Mouse (Mus musculus) retina, postnatal 7 days (tissue): ENCODE measurements around the gene Rcor3.

Experiments used
- DNase-seq: peaks from one replicate; pipeline ENCODE4 v3.0.0-alpha.2; 2012; ENCODE audit warnings: low read depth, low spot score

The Rcor3 gene

DNA sequence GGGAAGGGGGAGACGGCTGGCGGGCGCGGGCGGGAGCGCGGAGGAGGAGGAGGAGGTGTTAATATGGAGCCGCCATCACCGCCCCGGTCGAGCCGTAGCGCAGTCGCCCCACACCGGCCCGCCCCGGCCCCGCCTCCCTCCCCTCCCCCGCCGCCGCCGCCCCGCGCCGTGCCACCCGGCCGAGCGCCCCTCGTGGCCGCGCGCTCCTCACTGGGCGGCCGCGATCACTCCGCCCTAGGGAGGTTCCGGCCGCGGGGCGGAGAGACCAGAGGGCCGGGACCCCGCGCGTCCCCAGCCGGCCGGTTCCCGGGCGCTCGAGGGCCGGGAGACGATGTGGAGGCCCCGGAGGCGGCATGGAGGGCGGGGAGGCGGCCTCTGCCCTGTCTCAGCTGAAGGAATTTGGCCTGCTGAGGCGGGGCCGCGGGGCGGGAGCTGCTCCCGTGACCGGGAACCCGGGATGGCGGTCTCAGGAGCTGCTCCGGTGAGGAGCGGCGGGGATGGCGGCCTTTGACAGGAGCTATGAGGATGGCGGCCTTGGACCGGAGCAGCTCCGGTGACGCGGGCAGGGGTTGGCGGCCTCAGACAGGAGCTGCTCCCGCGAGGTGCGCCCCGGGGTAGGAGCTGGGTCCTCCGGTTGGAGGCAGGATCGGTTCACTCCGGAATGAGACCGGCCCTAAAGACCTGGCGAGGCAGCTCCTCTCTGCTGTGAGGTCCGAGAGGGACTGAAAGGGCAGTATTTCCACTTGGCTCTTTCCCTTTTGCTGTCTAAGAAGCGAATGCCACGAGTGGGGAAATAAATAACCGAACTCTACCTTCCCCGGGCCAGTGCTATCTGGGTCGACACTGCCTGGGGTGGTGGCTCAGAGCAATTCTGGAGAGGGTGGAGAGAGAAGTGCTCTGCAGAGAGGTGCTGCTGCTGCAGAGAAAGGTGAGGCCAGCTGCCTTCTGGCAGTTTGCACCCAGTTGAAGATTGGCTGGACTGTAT, at the start of gene Rcor3:
Gene Rcor3 (minus strand): TSS at position 137 of the 985 bp plus-strand sequence.
- peak; percentile 78 for DNase-seq

DNA sequence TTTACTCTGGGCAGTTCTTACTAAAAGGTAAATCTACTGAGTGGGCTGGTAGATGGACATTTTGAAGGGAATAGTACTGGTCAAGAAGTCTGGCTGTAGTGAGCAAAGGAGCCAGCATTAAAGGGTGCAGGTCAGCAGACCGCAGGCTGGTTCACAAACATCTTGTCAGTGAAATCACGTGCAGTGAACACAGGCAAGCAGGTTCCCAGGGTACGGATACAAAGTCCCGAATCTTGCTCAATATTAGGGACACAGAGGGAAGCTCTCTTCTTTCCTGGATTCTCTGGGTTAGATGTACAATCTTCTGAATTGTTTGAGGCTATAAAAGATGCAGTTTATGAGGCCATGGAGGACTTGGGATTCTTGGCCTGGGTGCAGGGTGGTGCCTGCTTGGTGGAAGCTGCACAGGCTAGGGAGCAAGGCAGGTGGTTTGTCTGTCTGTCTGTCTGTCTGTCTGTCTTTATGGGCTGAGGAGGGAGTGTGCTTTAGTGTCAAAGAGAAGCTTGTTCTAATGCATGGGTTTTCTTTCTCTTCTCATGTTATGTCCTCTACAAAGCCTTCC, 43.9 kb upstream of the Rcor3 start:
- DNase-seq, result no peak

DNA sequence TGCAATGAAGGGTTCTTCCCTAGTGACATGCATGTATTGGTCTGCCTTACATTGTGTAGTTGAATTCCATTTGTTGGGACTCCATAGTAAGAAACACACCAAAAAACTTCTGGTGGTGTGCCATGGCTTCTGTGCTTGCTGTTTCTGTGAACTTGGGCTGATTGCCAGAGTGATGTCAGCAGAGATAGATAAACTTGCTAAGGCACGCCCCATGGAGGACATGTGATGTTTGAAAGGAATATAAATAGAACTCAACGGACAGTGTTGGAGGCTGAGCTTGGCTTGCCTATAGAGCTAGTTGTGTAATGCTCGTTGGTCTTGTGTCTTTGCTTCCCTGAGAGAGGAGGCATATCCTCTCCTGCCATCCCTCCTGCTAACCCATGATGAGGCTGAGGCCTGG, 42.0 kb upstream of the Rcor3 start:
- no peak for DNase-seq

DNA sequence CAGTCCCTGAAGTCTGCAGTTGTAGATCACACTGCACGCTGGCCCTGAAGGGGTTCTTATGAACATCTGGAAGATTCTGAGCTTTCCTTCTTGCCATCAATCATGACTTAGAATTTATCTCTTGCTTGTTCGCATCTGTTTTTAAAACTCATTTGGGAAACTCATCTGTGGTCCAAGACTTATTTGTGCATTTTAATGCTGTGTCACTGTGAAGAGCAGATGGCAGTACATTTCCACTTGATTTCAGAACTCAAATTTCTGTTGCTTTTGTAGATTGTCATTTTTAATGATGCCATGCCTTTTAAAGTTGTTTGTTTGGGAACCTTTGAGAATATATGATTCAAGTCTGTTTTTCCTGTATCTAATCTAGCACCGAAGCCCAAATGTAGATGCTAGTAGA, 33.6 kb upstream of the Rcor3 start:
- DNase-seq, result no peak

DNA sequence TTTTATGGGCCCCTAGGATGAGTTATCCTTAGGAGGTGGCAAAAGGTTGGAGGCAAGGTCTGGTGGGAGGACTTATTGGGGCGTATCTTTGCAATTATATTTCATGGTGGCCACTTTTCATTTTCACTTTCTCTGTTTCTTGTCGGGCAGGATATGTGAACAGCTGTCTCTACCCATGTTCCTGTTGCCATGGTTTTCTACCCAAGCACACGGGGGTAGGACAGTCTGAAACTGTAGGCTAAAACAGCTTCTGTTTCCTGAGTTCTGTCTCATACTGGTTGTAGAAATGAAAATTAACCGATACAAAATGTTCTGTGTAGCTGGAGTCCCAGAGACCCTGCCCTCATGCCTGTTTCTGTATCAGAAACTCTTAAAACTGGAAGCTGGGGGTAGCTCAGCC, 13.3 kb upstream of the Rcor3 start:
- DNase-seq, result no peak

DNA sequence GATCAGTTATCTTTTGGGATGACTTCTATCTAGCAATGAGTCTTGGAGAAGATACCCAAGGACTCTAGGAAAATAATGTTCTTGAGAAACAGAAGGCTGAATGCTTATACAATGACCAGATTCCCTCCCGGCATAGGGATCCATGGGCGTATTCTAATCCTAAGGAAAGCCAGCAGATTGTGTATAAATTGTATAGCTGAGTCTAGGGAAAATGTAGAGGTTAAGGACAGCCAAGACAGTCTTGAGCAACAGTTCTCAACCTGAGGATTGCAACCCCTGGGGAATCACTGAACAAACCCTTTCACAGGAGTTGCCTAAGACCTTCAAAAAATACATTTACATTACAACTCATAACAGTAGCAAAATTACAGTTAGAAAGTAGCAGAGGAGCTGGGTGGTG, 2.5 kb upstream of the Rcor3 start:
- no peak for DNase-seq

DNA sequence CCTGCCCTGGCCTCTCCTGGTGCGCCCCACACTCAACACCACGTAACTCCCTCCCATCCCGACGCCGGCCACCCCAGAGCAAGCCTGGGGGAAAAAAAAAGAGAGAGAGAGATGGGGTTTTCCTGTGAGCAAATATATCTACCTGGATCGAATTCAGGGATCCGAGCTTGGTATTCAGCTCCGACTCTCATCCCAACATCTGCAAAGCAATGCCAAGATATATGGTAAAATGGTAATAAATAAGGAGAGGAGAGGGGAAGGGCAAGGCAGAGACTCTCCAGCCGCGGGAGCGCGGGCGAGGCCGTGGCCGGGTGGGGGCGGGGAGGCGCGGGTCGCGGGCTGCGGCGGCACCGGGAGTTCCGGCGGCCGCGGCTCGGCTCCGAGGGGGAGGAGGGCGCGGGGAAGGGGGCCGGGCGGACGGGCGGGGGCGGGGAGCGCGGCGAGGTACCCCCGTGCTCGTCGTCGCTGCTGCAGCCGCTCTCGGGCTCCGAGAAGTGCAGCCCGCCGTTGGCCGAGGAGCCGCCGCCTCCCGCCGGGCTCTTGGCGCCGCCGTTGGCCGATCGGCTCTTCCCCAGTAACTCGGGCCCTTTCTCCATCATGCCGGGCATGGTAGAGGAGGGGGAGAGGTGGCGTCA, 454 bp downstream of the Rcor3 start:
- DNase-seq, result peak; percentile 29

DNA sequence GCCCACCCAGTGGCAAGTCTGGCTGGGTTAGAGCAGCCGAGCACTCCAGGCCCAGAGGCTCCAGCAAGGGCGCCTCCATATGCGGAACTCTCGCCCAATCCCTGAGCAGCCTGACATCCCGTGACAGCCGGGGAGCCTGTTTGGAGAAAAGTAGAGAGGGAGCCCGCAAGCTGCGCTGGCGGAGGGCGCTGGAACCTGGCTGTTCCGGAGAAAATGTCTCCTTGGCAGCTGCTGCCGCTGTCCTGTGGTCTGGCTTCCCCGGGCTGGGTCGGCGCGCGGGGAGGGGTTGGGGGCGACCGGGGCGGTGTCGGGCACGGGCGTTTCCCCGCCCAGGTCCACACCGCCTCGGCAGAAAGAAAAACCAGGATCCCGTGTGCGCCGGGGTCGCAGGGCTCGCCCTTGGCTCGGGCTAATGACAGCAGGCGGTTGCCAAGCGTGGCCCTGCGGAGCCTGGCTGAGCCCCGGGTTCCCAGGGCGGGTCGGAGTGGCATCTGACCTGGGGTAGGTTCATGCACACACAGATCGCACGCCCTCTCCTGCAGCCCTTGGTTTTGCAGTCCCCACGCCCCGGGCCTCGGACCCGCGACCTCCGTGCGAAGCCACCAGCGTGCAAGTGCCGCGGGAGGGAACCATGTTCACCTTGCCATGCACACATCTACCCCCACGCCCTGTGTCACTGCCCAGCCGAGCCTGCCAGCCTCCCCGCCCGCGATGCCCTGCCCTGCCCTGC, 1.1 kb downstream of the Rcor3 start:
- peak; percentile 75 for DNase-seq

DNA sequence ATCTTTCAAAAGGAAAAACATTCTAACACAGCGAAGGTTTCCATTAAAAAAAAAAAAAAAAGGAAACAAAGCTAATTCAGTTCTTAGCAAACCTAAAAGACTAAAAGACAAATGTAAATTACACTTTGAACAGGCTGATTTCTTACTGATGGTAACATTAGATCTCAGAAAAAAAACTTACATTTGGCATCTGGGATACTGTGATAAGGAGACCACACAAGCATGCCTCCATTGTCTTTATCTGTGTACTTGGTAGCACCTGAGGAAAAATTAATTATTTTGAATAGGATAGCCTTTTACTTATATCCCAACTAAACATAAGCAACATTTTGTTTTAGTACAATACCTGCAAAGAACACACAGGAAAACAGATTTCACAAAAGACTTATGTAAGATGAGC, 7.7 kb downstream of the Rcor3 start:
- DNase-seq, result no peak

DNA sequence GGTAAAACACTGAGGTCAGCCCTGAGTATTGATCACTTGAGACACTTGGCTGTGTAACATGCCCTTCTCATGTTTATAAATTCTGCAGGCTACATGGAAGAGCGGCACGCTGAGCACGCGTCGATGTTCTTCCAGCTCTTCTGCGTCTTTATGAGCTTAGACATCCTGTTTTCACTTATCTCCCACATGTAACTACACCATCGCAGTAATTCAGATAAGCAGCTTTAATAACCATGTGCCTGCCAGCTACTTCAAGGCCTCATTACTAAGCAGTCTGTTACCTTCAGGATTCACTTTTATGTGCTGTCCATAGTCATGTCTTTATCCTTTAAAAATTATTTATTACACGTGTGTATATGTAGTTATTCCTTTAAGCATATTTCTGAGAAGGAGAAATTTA, 9.5 kb downstream of the Rcor3 start:
- no peak for DNase-seq

DNA sequence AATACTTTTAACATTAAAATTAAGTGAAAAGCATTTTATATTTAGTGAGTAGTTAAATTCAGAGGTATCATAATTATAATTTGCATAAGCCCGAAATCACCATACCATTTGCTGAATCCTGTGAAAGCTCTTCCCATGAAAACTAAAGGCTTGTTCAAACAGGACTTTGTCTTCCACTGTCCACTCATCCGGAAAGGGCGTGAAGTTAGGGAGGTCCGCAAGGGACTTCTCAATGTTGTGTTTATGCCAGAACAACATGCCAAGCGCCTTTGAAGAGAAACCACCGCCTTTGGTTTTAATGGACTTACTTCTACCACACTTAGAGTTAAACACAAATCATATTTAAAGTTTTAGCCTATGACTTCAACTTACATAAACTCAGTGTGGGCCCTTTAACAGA, 12.1 kb downstream of the Rcor3 start:
- DNase-seq, result no peak

DNA sequence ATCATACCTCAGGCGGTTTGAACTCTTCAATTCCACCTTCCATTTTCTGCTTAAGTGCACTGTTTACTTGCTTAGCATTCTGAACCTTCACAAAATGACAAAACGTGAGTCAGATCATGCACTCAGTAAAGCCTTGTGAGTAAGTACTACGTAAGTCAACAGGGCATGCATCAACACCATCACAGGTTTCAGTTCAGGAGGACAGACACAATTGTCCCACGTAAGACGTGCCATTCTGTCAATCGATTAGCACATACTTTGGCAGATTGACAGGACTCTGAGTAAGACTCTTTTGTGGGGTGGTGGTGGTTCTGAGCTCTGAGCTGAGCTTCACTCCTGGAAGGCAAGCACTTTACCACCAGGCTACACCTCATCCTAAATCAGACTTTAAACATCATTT, 21.6 kb downstream of the Rcor3 start:
- DNase-seq, result no peak

DNA sequence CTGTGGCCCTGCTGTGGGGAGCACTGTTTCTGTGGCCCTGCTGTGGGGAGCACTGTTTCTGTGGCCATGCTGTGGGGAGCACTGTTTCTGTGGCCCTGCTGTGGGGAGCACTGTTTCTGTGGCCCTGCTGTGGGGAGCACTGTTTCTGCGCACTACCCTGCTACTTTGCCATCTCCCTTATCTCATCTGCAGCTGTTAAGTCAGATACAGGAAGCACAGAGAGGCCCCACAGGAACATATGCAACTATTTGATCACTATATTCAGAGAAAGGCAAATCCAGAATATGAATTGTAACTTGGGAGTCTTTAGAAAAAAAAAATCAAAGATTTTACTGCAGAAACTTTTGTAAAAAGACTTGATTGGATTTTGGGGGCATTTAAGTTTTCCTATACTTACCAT, 22.5 kb downstream of the Rcor3 start:
- DNase-seq, result no peak

DNA sequence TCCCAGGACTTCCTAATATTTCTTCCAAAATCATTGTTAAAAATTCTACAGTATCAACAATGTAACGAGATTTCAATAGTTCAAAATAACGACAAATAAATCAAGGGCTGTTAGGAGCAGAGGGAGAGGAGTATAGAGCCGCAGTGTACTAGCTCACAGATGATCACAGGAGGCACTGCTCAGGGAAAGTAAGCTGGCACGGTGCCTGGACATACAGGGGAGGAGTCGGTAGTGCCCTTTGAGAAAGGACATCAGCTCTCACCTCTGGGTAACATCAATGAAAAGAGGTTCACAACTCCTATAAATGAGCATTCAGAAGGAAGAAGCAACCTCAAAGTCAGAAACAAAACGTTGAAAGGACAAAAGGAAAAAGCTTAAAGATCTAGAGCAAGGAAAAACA, 28.7 kb downstream of the Rcor3 start:
- DNase-seq, result no peak

DNA sequence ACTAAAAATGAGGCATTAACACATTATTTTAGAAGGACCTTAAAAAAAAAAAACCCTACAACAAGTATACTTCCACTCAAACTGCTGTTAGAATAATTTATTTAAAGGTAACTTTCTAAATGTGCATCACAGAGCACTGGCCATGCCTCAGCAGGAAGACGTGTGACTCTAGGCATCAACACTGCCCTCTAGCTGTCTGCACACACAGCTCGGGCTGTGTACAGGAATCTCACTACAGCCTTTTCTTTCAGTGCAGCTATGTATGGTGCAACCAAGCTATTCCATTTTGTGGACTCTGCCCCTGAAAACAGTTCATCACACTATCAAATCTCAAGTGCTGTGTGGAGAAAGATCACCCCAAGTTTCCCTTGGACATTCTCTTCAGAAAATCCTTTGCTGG, 30.5 kb downstream of the Rcor3 start:
- DNase-seq, result no peak

DNA sequence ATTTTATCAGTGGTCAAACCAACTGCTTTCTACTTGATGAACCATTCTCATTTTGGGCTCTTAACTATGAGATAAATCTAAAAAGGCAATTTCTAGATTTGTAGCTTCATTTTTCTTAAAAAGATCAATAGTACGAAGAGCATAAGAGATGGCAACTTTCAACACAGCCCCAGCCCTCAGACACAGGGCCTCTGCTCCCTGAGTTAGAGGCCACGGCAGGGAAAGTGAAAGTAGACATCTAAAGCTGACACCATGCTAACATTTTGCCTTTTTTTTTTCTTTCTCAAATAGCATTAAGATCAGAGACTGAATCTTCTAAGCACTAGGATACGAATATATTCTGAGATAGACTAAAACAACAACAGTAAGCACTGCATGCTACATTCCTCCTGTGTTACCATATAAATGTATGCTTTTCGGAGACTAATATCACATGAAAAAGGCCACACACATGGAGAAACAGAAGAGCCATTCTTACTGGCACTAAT, 31.9 kb downstream of the Rcor3 start:
- DNase-seq, result no peak

DNA sequence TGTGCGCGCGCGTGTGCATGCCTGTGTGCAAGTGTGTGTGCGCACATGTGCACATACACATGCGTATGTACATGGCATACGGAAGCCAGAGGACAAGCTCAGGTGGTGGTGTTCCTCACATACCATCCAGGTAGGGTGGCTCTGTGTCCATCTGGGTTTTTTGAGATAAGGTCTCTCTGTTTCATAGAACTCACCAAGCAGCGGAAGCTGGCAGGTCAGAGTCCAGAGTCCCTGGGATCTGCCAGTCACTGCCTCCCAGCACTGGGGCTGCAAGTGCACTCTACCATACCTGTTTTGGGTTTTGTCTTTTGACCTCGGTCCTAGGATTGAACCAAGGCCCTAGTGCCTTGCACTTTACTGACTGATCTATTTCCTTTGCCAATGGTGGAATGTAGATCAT, 33.8 kb downstream of the Rcor3 start:
- no peak for DNase-seq

DNA sequence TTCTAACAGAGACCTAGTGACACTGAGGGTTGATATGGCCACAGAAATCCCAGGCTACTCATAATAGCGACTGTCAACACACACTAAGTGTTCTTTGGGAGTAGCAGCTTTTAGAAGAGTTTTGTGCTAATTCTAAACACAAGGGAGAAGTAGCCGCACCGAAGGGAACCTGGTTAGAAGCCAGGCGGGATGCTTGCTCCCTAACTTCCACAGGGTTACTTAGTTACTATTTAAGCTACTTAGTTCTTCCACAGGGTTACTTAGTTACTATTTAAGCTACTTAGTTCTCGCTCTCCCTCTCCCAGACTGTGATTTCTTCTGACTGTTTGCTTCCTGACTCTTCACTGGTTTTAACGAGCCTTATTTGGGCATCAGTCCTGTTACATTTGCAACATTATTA, 34.7 kb downstream of the Rcor3 start:
- no peak for DNase-seq

DNA sequence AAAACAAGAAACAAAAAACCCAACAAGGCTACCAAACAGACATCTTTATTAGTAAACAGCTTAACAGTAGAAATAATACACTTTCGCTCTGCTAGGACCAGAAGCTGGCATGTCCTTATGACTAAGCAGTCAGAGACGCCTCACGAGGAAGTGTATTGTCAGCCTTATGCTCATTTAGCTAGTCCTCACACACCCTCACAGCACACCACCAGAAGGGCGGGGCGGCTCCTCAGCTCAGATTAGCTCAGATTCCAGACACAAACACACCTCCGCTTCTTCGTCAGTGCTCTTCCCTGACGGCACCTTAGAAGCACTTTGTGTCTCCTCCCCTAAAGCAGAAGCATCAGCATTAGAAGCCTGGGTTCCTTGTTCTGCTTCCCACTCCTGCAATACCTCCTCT, 36.5 kb downstream of the Rcor3 start:
- DNase-seq, result no peak

DNA sequence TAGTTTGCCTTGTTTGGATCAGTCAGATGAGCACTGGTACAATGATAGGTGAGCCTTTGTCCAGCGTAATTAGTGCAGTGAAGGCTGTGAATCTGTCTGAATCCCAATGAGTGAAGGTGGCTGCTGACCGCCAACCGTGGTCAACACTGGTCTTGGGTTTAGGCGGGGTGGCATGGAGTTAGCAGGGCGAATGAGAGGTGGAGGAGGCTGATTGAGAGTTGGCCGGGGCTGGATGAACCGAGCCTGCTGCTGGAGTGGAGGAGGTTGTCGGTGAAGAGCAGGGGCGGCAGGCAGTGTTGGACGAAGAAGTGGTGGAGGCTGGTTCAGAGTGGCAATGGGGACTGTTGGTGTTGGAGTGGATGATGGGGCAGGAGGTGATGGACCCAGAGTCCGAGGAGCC, 37.1 kb downstream of the Rcor3 start:
- DNase-seq, result no peak

DNA sequence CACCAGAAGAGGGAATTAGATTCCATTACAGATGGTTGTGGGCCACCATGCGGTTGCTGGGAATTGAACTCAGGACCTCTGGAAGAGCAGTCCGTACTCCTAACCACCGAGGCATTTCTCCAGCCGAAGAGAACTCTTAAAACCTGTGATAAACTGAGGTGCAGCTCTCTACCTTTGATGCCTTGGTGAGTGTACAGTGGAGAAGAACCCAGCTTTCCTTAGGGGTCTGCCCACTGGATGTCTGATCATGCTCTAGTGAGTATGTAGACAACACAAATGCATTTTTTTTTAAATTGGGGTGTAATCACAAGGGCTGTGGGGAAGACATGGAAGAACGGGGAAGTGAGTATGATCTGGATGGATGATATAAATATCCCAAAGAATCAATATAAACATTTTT, 42.2 kb downstream of the Rcor3 start:
- DNase-seq, result no peak
